Mouse (Mus musculus) embryo, embryonic 10.5 days (tissue): Measurements from ENCODE around the gene Spi1.

Experiments
- DNase-seq: peaks from one replicate; pipeline ENCODE4 v3.0.0-alpha.2; 2015; ENCODE audit warnings: low spot score

The Spi1 gene

DNA sequence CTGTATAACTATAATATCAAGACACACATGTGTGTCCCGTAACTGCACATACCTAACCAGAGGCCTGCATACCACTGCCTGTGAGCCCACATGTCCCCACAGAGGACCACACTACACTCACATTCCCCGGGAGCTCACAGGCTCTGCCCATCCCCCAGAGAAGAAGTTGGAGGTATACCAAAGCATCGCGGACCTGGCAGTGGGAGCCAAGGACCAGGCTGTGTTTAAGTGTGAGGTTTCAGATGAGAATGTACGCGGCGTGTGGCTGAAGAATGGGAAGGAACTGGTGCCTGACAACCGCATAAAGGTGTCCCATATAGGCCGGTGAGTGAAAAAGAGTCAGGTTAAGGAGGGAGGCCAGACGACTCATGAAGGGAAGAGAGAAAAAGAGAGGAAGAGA, 42.9 kb downstream of the Spi1 start:
- DNase-seq = no peak

DNA sequence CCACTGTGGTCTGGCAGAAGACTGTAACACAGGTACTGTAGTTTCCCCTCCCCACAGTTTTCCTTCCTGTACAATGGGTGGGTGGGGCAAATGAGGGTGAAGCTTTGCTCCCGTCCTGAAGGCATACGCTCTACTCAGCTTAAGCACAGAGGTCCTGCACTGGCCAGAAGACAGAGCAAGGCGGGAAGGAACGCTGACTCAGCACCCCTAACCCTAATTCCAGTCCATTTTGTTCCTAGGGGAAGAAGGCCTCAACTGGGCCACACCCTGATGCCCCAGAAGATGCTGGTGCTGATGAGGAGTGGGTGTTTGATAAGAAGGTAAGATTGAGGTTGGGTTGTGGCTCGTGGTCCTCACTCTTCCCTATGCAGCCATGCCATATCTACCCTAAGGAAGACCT, 46.6 kb downstream of the Spi1 start:
- no peak for DNase-seq

DNA sequence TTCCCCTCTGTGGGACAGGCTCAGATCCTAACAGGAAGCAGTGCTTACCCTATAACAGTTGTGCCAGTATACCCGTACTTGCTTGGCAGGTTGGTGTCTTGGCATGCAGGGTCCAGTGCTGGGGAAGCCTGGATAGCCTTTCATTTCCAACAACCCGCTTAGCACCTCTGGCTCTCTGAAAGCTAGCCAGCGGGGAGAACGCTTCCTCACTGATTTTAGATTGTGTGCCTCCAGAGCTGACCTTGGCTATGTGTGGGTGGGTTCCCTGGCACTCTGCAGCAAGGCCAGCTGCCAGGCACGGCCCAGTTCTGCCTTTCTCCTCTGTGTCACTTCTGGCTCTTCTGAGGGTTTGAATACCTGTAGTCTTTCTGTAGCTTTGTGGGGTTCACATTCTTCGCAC, 47.9 kb downstream of the Spi1 start:
- no peak for DNase-seq

DNA sequence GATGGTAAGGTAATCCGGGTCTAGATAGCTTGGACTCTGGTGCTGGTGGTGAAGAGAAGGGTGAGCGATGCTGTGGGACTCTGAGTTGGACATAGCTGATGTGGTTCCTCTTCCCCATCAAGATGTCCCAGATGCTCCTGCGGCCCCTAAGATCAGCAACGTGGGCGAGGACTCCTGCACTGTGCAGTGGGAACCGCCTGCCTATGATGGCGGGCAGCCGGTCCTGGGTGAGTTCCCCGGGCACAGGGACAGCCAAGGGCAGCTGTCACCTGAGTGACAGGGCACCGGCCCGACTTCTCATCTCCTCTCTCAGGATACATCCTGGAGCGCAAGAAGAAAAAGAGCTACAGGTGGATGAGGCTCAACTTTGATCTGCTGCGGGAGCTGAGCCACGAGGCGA, 49.1 kb downstream of the Spi1 start:
- DNase-seq = no peak

DNA sequence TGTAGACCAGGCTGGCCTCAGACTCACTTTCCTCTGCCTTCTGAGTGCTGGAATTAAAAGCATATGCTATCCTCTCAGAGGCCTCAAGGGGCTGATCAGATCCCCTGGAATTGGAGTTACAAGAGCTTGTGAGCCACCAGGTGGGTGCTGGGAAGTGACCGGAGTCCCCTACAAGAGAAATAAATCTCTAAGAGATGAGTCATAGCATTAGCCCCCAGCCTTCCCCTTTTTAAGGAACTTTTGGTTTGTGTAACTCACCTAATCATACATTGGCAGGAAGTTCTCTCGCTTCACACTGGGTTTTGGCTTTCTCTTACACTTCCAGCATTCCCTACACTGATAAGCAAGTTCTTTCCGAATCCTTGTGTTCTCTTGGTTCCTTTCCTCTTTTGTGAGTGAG, 49.8 kb downstream of the Spi1 start:
- no peak for DNase-seq

DNA sequence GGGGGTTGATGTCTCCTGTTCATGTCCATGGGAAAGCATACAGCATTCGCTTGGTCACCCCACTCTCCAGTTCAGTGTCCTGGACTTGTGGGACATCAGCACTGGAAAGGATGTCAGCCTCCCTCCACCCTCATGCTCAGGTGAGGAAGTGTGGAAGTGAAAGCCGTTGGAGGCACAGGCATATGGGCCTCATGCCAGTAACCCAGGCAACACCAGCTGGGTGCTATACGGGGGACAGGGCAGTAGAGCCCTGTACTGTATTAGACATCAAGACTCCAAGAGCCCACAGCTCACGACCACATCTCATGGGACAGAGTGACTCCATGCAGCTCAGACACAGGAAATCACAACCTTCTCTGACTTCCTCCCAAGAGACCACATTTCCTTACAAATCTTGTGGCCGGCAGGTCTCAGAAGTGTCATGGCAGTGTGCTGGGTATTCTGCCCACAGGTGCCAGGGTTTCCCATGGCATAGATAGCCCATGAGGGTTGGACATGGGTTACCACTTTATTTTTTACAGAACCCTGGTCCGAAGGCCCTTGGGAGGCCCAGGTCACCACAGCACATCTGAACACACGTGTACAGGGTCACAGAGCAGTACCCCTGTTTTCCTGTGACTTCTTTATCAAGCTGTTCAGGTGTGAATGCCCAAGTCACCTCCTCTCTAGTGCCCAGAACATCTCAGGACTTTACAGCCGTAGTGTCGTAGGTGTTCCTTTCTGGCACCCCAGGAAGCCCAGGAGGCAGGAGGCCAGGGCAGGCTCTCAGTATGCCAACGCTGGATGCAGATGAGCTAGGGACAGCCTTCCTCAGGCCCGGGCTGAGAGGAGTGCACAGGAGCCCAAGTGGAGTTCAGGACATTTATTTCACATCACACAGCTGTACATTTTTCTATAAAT, 54.6 kb downstream of the Spi1 start:
- DNase-seq = no peak

DNA sequence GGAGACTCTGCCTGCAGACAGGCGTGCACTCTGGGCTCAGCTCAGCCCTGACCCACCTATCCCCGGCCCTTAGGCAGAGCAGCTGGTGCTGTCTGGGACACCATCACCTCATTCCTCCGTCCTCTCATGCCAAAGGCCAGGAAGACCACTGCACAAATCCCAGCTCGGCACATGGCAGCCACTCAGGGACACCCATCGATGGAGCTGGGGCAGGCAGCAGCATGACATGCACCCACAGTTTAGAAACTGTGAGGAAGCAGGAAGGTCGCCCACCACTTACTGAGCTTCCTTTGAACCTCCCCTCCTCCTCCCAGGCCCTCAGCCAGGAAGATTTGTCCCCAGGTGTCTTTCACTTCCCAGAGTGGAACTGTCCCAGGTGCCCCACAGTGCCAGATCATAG, 55.3 kb downstream of the Spi1 start:
- DNase-seq = no peak

DNA sequence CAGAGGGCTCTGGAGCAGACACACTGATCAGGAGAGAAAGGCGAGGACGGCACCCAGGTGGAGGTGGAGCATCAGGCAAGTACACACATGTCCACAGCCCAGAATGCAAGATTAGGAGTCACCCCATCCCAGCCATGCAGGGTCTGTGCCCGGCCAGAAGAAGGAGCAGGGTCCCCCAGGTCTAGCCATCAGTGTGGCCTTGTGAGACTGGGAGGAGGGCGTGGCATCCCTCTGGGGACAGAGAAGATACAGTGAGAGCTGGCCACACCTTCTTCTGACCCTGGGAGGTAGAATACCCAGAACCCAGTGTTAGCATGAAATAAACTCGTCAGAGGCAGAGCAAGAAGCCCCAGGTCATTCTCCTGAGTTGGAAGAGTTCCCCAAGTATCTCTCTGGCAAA, 57.1 kb downstream of the Spi1 start:
- no peak for DNase-seq

DNA sequence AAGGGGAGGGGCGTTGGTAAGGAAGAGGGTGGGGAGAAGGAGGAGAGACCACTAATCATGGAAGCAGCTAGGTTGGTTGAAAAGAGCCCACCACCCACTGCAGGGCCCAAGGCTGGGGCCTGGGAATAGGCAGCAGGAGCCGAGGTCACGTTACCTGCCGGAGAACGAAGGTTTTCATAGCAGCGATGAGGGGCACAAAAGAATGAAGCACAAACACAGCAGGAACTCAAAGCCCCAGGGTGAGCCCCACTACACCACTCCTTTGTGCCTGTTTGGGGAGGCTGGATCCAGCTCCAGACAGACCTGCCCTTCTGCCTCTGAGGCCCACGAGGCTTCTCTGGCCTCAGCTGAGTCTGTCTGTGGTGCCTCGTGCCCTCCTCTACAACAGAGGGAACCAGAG, 57.6 kb downstream of the Spi1 start:
- no peak for DNase-seq

DNA sequence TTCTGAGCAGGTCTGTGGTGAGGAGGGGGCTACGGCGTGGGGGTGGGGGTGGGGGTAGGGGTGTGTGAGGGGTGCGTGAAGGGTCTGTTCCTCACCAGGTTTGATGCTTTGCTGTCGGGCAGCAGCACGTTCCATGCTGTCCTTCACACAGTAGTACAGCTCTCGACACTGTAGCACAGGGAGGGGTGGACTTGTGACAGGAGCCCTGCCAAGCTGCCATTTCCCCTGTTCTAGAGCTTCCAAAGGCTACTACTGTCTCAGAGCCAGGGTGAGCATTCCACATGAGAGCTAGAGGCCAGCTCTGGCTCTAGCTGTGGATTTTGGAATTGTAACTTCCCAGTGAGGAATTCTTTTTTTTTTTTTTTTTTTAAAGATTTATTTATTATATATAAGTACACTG, 60.7 kb downstream of the Spi1 start:
- DNase-seq = no peak

DNA sequence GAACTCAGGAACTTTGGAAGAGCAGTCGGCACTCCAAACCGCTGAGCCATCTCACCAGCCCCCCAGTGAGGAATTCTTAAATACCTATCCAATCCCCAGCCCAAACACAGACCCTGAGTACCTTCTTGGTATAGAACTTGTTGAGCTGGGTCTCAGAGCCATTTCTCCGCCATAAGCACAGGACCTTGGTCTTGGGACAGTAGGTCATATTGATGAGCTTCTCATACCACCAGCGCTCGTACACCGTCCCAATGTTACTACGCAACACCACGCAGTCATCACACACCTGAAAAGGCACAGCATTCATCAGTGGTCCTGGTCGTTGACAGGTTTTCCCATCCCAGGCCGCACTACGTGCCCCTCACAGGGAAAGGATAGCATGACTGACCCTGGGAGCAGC, 61.2 kb downstream of the Spi1 start:
- no peak for DNase-seq

DNA sequence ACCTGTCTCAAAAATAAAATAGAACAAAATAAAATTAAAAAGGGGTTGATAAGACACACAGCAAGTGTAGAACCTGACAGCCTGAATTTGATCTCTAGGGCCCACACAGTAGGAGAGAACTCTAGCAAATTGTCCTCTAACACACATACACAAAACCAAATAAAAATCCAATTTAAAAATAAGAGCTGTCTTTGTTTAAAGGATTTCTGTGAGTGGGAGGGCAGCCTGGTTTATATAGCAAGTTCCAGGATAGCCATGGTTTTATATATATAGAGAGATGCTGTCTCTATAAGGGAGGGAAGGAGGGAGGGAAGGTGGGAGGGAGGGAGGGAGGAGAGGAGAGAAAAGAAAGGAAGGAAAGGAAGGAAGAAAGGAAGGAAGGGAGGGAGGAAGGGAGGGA, 65.9 kb downstream of the Spi1 start:
- DNase-seq = no peak

DNA sequence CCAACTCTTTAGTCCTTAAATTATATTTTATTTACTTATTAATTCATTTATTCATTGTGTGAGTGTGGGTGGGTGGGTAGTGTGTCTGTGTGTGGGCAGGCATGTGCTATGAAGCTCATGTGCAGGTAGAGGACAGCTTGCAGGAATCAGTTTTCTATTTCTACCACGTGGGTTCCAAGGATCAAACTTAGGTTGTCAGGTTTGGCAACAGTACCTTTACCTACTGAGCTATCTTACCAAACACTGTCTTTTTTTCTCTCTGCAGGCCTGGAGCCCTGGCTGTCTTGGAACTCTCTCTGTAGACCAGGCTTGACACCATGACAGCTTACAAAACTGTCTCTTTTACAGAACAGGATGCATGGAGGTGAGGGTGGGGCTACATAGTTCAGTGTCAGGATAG, 69.1 kb downstream of the Spi1 start:
- no peak for DNase-seq

DNA sequence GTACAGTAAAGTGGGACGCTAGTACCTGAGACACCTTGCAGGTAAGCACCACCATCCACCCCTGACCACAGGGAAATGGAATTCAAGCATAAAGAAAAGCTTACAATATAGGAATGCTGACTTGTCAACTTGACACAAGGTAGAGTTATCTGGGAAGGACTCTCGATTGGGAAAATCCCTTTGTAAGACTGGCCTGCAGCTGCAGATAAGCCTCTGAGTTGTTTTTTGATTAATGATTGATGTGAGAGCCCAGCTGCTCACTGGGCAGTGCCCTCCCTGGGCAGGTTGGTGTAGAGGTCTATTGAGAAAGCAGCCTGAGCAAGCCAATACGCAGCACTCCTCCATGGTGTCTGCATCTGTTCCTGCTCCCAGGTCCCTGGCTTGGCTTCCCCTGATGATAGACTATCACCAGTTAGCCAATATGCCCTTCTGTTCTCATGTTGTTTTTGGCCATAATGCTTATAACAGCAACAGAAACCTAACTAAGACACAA, 70.7 kb downstream of the Spi1 start:
- no peak for DNase-seq

DNA sequence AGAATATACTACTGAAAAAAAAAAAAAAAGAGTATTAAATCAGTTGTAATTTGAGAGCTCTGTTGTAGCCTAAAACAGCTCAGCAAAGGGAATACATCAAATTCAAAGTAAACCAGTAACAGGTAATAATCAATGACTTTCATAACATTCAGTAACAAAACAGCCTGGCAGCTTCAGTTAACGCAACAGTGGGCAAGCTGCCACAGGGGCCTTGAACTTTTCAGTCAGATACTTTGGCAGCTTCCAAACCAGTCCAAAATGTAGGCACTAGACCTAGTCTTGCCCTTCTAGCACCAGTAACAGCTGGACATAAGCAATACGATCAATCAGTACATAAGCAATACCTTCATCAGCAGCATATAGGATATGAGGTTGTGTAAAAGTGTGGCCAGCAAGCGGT, 71.9 kb downstream of the Spi1 start:
- no peak for DNase-seq

DNA sequence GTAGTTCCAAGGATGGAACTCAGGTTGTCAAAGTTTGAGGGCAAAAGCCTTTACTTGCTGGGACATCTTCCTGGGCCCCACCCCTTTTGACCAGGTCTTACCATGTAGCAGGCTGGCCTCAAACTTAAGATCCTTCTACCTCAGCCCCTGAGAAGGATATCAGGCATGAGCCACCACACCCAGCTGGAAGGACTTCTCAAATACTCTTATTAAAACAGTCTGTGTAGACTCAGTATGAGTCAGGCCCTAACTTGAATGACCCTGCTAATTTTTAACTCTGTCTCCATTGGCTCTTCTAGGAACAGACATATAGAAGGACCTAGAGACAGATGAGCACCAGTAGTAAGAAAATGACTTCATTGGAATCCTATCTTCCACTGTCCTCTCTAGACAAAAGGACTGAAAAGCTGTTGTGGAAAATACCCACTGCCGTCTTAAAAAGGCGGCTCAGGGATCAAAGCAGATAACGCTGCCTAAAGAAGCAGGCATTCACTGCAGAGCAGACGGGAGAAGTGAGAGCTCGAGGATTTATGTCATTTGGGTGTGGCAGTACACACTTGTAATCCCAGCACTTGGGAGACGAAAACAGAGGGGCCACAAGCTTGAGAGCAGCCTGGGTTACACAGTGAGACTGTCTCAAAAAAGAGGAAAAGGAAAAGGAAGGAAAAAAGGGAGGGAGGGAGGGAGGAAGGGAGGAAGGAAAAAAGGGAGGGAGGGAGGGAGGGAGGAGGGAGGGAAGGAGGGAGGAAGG, 75.0 kb downstream of the Spi1 start:
- no peak for DNase-seq

DNA sequence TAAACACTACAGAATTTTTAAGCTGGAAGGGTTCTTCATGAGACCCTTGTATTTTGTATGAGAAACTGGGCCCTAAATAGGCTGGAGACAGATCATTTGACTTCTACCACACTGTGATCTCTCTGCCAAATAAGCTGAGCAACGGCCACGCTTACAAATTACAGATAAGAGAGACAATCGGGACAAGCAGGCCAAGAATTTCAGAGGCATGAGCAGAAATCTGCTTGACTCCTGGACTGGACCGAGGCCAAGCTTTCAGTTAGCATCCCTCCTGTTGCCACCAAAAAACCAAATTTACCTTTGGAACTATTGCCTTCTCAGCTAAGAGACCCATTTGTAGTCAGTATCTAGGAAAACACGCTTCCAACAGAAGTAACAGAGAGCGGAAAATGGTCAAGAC, 78.4 kb downstream of the Spi1 start:
- no peak for DNase-seq

DNA sequence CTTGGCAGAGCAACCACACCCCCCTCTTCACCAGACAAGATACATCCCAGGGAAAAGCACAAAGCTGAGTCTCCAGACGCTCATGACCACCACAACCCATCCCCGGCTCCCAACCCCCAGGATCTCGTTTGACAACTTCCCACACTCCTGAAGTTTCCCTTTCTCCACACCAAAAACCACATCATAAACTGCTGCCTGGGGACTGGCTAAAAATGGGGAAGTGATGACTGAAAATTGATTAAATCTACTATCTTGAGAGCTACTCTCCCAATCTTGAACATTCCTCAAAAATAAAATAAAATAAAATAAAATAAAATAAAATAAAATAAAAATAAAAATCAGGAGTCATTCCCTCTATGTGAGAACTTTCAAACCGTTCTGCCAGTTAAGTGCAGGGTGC, 80.8 kb downstream of the Spi1 start:
- DNase-seq = no peak

DNA sequence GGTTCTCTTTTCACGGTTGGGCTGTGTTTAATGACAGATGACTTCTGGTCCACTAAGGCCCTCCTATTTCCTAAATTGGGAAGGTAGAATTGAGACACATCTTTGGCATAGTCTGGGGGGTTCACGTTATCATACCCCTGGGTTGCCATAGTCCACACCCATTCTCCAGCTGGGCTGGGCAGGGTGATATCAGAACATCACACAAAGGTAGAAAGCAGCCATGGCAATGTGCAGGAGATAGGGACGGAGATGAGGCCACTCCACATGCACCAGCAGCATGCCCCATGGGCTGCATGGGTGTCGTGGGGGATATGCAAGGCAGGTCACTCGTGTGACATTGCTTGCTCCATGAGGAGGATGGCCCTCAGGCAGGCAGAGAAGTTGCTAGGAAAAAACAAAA, 81.3 kb downstream of the Spi1 start:
- DNase-seq = no peak

DNA sequence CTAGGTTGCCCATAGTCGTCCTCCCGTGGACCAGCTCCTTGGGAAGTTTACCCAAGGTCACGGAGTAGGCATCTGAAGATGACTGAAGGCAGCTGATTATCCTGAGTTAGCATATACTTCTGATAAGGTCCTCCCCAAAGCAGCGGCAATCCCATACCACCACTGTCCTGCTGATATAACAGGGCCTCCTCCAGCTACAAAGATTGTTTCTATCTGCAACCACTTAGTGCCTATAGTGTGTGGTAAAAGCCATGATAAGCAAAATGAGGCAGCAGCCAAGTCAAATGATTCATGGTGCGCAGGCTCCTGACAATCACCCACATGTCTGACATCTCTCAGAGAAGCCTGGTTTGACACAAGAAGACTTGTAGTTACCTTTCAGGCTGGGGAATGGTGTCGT, 82.8 kb downstream of the Spi1 start:
- no peak for DNase-seq
